Mouse (Mus musculus): Measurements from ENCODE around the gene Ros1.

The Ros1 gene

GRCm38 (mm10) chr10:52022413-52023212 lies 172.4 kb downstream of the Ros1 start, which contains the start of gene Vgll2:
TSS of gene Vgll2 (plus strand) at chr10:52022502.
- DNase-seq (ENCODE audit: low read depth): no peak

GRCm38 (mm10) chr10:52021736-52022394 lies 173.2 kb downstream of the Ros1 start:
- no peak for DNase-seq (ENCODE audit: low read depth)

- DNase-seq (ENCODE audit: low read depth): no peak
These were observed 173.8 kb downstream of the Ros1 start for GRCm38 (mm10) chr10:52021231-52021630.

GRCm38 (mm10) chr10:52018471-52018870 lies 176.6 kb downstream of the Ros1 start:
- DNase-seq (ENCODE audit: low read depth): no peak

Data from naive thymus-derived CD4-positive, alpha-beta T cell, adult 2 months (primary cell).